Mouse (Mus musculus): ENCODE results near the gene Ptgr2. TPM values are rescaled to one million over a fixed set of nuclear protein-coding genes. Genes with fewer than 3 reads are reported as not detected.

Gene Ptgr2
- polyA plus RNA-seq, 1 experiment: 31.2 TPM

DNA sequence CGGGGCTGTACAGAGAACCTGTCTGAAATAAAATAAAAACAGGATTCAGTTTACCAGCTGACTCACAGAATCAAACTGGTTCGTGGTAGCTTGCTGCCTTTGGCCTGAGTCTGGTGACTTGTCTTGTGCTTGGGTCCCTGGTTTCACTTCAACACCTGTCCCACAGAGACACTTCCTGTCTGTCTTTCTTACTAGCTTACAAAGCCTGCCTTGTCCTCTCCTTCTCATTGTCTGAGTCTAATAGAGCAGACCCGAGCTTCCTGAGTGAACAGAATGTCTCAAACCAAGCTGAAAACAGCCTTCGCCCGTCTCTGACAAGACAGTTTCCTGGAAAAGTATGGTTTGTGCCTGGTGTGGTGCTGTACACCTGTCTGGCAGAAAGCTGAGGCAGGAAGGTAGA is 39.3 kb upstream of the Ptgr2 start:
- Histone ChIP-seq H3K4me3 (ENCODE audit: low read depth, low read length) (no peak overlapping the region), H3K9me3 (replicated peaks; ENCODE audit: control insufficient read depth, insufficient read depth, low read length, poor library complexity, severe bottlenecking) (no peaks in the 10 kb centered on the region), H3K4me1 (ENCODE audit: control insufficient read depth, insufficient read depth, low read length) (peaks cover 3% of the 10 kb centered on the region), H3K9ac (ENCODE audit: low read depth, poor library complexity, severe bottlenecking) (no peak overlapping the region), H3K36me3 (ENCODE audit: control insufficient read depth, insufficient read depth, low read length, poor library complexity, severe bottlenecking) (no peaks in the 10 kb centered on the region), H3K27ac (ENCODE audit: insufficient read depth, low read length) (peak overlapping the region; percentile 20; the same call in 1 of the 2 replicates), H3K27me3 (ENCODE audit: control insufficient read depth, insufficient read depth, low read length, poor library complexity, severe bottlenecking) (no peaks in the 10 kb centered on the region)
- TF ChIP-seq CTCF (IDR thresholded peaks at IDR 0.05; ENCODE audit: low read depth, low read length): no peak
- 0 out of 2 replicates have a peak, but pooled peaks have one; percentile 12 for TF ChIP-seq EP300 (IDR thresholded peaks at IDR 0.05; ENCODE audit: insufficient read depth, low read depth, low read length)

GRCm38 (mm10) chr12:84249217-84249616 is 35.8 kb upstream of the Ptgr2 start:
- Histone ChIP-seq H3K4me1 (ENCODE audit: control insufficient read depth, insufficient read depth, low read length) (peaks cover 3% of the 10 kb centered on the region), H3K27me3 (ENCODE audit: control insufficient read depth, insufficient read depth, low read length, poor library complexity, severe bottlenecking) (no peaks in the 10 kb centered on the region), H3K9ac (ENCODE audit: low read depth, poor library complexity, severe bottlenecking) (no peak overlapping the region), H3K27ac (ENCODE audit: insufficient read depth, low read length) (no peak overlapping the region), H3K36me3 (ENCODE audit: control insufficient read depth, insufficient read depth, low read length, poor library complexity, severe bottlenecking) (no peaks in the 10 kb centered on the region), H3K4me3 (ENCODE audit: low read depth, low read length) (no peak overlapping the region), H3K9me3 (replicated peaks; ENCODE audit: control insufficient read depth, insufficient read depth, low read length, poor library complexity, severe bottlenecking) (no peaks in the 10 kb centered on the region)
- no peak for TF ChIP-seq POLR2A (IDR thresholded peaks at IDR 0.05; ENCODE audit: insufficient read depth, low read length)
- TF ChIP-seq EP300 (IDR thresholded peaks at IDR 0.05; ENCODE audit: insufficient read depth, low read depth, low read length): 0 out of 2 replicates have a peak, but pooled peaks have one; percentile 35
- peak; percentile 90 for TF ChIP-seq CTCF (IDR thresholded peaks at IDR 0.05; ENCODE audit: low read depth, low read length)

GRCm38 (mm10) chr12:84252811-84253210 is 32.2 kb upstream of the Ptgr2 start:
- TF ChIP-seq EP300 (IDR thresholded peaks at IDR 0.05; ENCODE audit: insufficient read depth, low read depth, low read length) (no peak), CTCF (IDR thresholded peaks at IDR 0.05; ENCODE audit: low read depth, low read length) (no peak), POLR2A (IDR thresholded peaks at IDR 0.05; ENCODE audit: insufficient read depth, low read length) (no peak)
- no peaks in the 10 kb centered on the region for H3K4me1 ChIP-seq (ENCODE audit: control insufficient read depth, insufficient read depth, low read length)
- H3K27ac ChIP-seq (ENCODE audit: insufficient read depth, low read length): no peak overlapping the region
- no peaks in the 10 kb centered on the region for H3K9me3 ChIP-seq (replicated peaks; ENCODE audit: control insufficient read depth, insufficient read depth, low read length, poor library complexity, severe bottlenecking)
- no peak overlapping the region for H3K4me3 ChIP-seq (ENCODE audit: low read depth, low read length)
- no peak overlapping the region for H3K9ac ChIP-seq (ENCODE audit: low read depth, poor library complexity, severe bottlenecking)
- no peaks in the 10 kb centered on the region for H3K36me3 ChIP-seq (ENCODE audit: control insufficient read depth, insufficient read depth, low read length, poor library complexity, severe bottlenecking)
- H3K27me3 ChIP-seq (ENCODE audit: control insufficient read depth, insufficient read depth, low read length, poor library complexity, severe bottlenecking): no peaks in the 10 kb centered on the region

DNA sequence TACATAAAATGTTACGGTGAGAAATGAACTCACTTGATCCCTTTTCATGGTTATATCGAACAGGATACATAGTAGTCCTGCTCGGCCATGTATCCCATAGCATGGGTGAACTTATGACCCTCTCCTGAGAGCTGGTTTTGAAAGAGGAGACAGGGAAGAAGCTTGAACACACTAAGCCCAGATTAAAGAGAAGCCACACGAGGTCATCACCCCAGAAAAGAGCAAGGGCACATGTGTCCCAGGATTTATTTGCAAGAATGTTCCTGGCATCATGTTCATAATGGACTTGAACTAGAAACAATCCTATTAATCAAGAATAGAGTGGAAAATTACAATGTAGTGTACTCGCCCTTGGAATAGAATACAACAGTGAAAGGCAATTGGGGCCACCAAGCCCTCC is 30.1 kb upstream of the Ptgr2 start:
- no peak overlapping the region for H3K9ac ChIP-seq (ENCODE audit: low read depth, poor library complexity, severe bottlenecking)
- H3K9me3 ChIP-seq (replicated peaks; ENCODE audit: control insufficient read depth, insufficient read depth, low read length, poor library complexity, severe bottlenecking): no peaks in the 10 kb centered on the region
- no peaks in the 10 kb centered on the region for H3K27me3 ChIP-seq (ENCODE audit: control insufficient read depth, insufficient read depth, low read length, poor library complexity, severe bottlenecking)
- TF ChIP-seq CTCF (IDR thresholded peaks at IDR 0.05; ENCODE audit: low read depth, low read length) (no peak), POLR2A (IDR thresholded peaks at IDR 0.05; ENCODE audit: insufficient read depth, low read length) (no peak), EP300 (IDR thresholded peaks at IDR 0.05; ENCODE audit: insufficient read depth, low read depth, low read length) (no peak)
- H3K27ac ChIP-seq (ENCODE audit: insufficient read depth, low read length): no peak overlapping the region
- H3K36me3 ChIP-seq (ENCODE audit: control insufficient read depth, insufficient read depth, low read length, poor library complexity, severe bottlenecking): no peaks in the 10 kb centered on the region
- no peak overlapping the region for H3K4me3 ChIP-seq (ENCODE audit: low read depth, low read length)
- no peaks in the 10 kb centered on the region for H3K4me1 ChIP-seq (ENCODE audit: control insufficient read depth, insufficient read depth, low read length)

DNA sequence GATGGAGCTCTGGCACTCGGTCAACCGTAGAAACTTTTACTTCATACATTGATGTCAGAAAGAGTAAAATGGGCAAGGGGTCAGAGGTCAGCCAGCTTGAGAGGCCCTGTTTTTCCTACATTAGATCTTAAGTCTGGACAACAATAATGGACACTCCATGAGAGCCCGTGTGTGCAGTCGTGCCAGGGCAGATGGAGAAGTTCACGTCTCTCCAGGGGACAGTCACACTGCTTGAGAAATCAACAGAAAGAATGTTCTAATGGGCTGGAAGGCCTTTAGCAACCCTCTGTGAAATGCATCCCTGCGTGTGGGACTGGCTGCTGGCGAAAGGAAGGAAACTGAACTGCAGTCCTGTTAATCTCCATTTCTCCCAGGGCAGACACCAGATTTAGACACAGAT is 24.7 kb upstream of the Ptgr2 start:
- H3K27ac ChIP-seq (ENCODE audit: insufficient read depth, low read length): no peak overlapping the region
- no peak overlapping the region for H3K4me3 ChIP-seq (ENCODE audit: low read depth, low read length)
- no peaks in the 10 kb centered on the region for H3K27me3 ChIP-seq (ENCODE audit: control insufficient read depth, insufficient read depth, low read length, poor library complexity, severe bottlenecking)
- no peaks in the 10 kb centered on the region for H3K36me3 ChIP-seq (ENCODE audit: control insufficient read depth, insufficient read depth, low read length, poor library complexity, severe bottlenecking)
- H3K9me3 ChIP-seq (replicated peaks; ENCODE audit: control insufficient read depth, insufficient read depth, low read length, poor library complexity, severe bottlenecking): no peaks in the 10 kb centered on the region
- no peak overlapping the region for H3K9ac ChIP-seq (ENCODE audit: low read depth, poor library complexity, severe bottlenecking)
- no peak for TF ChIP-seq POLR2A (IDR thresholded peaks at IDR 0.05; ENCODE audit: insufficient read depth, low read length)
- TF ChIP-seq EP300 (IDR thresholded peaks at IDR 0.05; ENCODE audit: insufficient read depth, low read depth, low read length): no peak
- no peak for TF ChIP-seq CTCF (IDR thresholded peaks at IDR 0.05; ENCODE audit: low read depth, low read length)
- no peaks in the 10 kb centered on the region for H3K4me1 ChIP-seq (ENCODE audit: control insufficient read depth, insufficient read depth, low read length)

GRCm38 (mm10) chr12:84267264-84267663 is 17.8 kb upstream of the Ptgr2 start:
- Histone ChIP-seq H3K36me3 (ENCODE audit: control insufficient read depth, insufficient read depth, low read length, poor library complexity, severe bottlenecking) (no peaks in the 10 kb centered on the region), H3K9ac (ENCODE audit: low read depth, poor library complexity, severe bottlenecking) (no peak overlapping the region)
- TF ChIP-seq EP300 (IDR thresholded peaks at IDR 0.05; ENCODE audit: insufficient read depth, low read depth, low read length) (no peak), POLR2A (IDR thresholded peaks at IDR 0.05; ENCODE audit: insufficient read depth, low read length) (no peak), CTCF (IDR thresholded peaks at IDR 0.05; ENCODE audit: low read depth, low read length) (no peak)

More at GRCm38 (mm10) chr12:84267264-84267663, 17.8 kb upstream of the Ptgr2 start:
- H3K4me3 ChIP-seq (ENCODE audit: low read depth, low read length): no peak overlapping the region
- no peaks in the 10 kb centered on the region for H3K4me1 ChIP-seq (ENCODE audit: control insufficient read depth, insufficient read depth, low read length)
- H3K27ac ChIP-seq (ENCODE audit: insufficient read depth, low read length): no peak overlapping the region
- no peaks in the 10 kb centered on the region for H3K27me3 ChIP-seq (ENCODE audit: control insufficient read depth, insufficient read depth, low read length, poor library complexity, severe bottlenecking)
- H3K9me3 ChIP-seq (replicated peaks; ENCODE audit: control insufficient read depth, insufficient read depth, low read length, poor library complexity, severe bottlenecking): no peaks in the 10 kb centered on the region

Measured in ES-Bruce4 (cell line).